Mouse (Mus musculus): ENCODE measurements around the gene 1700012A03Rik. TPM values are rescaled to one million over a fixed set of nuclear protein-coding genes. Genes with fewer than 3 reads are reported as not detected.

1700012A03Rik gene
- polyA plus RNA-seq, 2 experiments, result not detected

DNA sequence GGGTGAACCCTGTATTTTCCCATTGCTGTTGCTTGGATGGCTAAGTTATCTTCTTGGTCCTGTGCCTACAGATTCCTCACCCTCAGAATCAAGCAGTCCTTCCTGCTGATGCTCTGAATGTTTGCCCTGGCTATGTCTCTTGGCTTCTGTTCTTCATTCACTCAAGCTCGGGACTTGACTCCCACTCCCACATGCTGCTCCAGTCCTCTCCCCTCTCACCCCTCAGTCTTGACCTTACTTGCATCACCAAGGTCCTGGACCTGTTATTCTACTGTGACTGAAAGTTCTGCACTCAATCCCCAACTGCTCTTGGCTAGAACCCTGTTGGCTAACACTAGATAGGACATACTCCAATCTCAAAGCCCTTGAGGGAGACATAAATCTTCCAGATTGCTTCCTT is 22.1 kb downstream of the 1700012A03Rik start:
- Histone ChIP-seq H3K4me2 (ENCODE audit: low read depth) (no peak overlapping the region), H3K9ac (replicated peaks) (no peak overlapping the region), H3K9me3 (ENCODE audit: control insufficient read depth, low read length) (no peaks in the 10 kb centered on the region), H3K27me3 (ENCODE audit: control insufficient read depth, insufficient read depth, low read length) (no peaks in the 10 kb centered on the region), H3K4me3 (ENCODE audit: insufficient read depth in 1 of 2, low read depth in 2 of 2, low read length in 2 of 2) (no peak overlapping the region), H3K36me3 (replicated peaks; ENCODE audit: control insufficient read depth, insufficient read depth, low read depth) (no peaks in the 10 kb centered on the region), H3K4me1 (replicated peaks; ENCODE audit: control insufficient read depth in 2 of 2, insufficient read depth in 2 of 2, low read length in 1 of 2) (no peaks in the 10 kb centered on the region), H3K27ac (no peak overlapping the region)
- no peak for ATAC-seq (ENCODE audit: insufficient read depth)
- no peak for DNase-seq (ENCODE audit: low read depth in 3 of 3, low spot score in 3 of 3)
- WGBS (ENCODE audit: insufficient replicate concordance), result 39% methylated on average over 1 of the region's 1 CpGs
- TF ChIP-seq EP300 (IDR thresholded peaks at IDR 0.05; ENCODE audit: low read depth), result no peak

DNA sequence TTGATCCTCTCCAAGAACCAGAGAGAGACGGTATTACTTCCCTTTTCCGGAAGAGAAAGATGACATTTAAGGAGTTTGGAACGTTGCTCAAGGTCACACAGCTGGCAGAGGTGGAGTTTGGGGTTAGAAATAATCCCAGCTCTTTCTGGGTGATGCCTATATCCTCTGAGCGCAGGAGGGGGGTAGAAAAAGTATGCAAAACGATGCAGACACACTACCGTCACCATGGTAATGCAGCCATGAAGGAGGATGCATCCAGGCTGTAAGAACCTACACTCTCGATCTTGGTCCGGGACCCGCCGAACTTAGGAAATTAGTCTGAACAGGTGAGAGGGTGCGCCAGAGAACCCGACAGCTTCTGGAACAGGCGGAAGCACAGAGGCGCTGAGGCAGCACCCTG is 43.3 kb downstream of the 1700012A03Rik start:
- H3K27me3 ChIP-seq (ENCODE audit: control insufficient read depth, insufficient read depth, low read length), result no peaks in the 10 kb centered on the region
- H3K9ac ChIP-seq (replicated peaks), result no peak overlapping the region
- DNase-seq (ENCODE audit: low read depth in 3 of 3, low spot score in 3 of 3) (no peak), ATAC-seq (ENCODE audit: insufficient read depth) (no peak)
- H3K27ac ChIP-seq, result no peak overlapping the region
- H3K9me3 ChIP-seq (ENCODE audit: control insufficient read depth, low read length), result no peaks in the 10 kb centered on the region
- no peaks in the 10 kb centered on the region for H3K36me3 ChIP-seq (replicated peaks; ENCODE audit: control insufficient read depth, insufficient read depth, low read depth)
- no peak overlapping the region for H3K4me2 ChIP-seq (ENCODE audit: low read depth)
- WGBS (ENCODE audit: insufficient replicate concordance), result 67% methylated on average over 10 of the region's 14 CpGs
- no peaks in the 10 kb centered on the region for H3K4me1 ChIP-seq (replicated peaks; ENCODE audit: control insufficient read depth in 2 of 2, insufficient read depth in 2 of 2, low read length in 1 of 2)
- no peak for TF ChIP-seq EP300 (IDR thresholded peaks at IDR 0.05; ENCODE audit: low read depth)
- TF ChIP-seq CTCF (IDR thresholded peaks at IDR 0.05; ENCODE audit: low read depth), result no peak
- no peak overlapping the region for H3K4me3 ChIP-seq (ENCODE audit: insufficient read depth in 1 of 2, low read depth in 2 of 2, low read length in 2 of 2)

DNA sequence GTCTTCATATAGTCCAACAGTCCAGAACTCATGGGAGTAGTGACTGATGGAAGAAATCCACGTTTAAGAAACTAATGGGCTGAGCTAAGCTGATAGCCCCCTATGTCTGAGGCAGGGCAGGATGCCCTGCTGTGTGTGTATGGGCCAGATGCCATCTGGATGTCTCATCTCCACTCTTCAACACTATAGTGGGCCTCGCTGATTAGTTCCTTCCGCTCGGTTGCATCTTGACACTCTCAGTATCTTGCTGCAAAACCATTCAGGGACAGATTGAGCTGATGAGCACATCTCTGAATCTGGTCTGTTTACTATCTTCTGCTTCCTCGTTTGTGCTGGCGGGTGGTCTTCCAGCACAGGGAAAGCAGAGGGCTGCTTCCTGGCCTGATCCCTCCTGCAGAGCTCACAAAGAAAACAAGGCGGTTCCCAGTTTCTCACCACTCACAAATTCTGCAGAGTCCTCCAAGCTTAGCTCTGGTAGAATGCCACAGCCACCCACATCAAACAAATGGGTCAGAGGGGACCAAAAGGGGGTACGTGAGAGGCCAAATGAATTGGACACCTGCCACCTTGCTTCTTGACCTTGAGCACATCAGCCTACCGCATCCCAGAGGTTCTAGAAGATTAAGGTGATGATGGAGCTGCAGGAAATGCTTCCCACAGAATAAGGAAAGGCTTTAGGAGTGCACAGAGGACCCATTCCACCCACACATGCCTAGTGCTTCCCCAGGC is 55.7 kb downstream of the 1700012A03Rik start:
- no peak overlapping the region for H3K4me2 ChIP-seq (ENCODE audit: low read depth)
- DNase-seq (ENCODE audit: low read depth in 3 of 3, low spot score in 3 of 3) (no peak), ATAC-seq (ENCODE audit: insufficient read depth) (no peak)
- H3K9ac ChIP-seq (replicated peaks), result no peak overlapping the region
- no peaks in the 10 kb centered on the region for H3K4me1 ChIP-seq (replicated peaks; ENCODE audit: control insufficient read depth in 2 of 2, insufficient read depth in 2 of 2, low read length in 1 of 2)
- H3K36me3 ChIP-seq (replicated peaks; ENCODE audit: control insufficient read depth, insufficient read depth, low read depth), result no peaks in the 10 kb centered on the region
- H3K4me3 ChIP-seq (ENCODE audit: insufficient read depth in 1 of 2, low read depth in 2 of 2, low read length in 2 of 2), result no peak overlapping the region
- no peak overlapping the region for H3K27ac ChIP-seq
- 39% methylated on average over 9 of the region's 9 CpGs for WGBS (ENCODE audit: insufficient replicate concordance)
- no peak for TF ChIP-seq CTCF (IDR thresholded peaks at IDR 0.05; ENCODE audit: low read depth)
- no peak for TF ChIP-seq EP300 (IDR thresholded peaks at IDR 0.05; ENCODE audit: low read depth)
- no peaks in the 10 kb centered on the region for H3K9me3 ChIP-seq (ENCODE audit: control insufficient read depth, low read length)
- no peaks in the 10 kb centered on the region for H3K27me3 ChIP-seq (ENCODE audit: control insufficient read depth, insufficient read depth, low read length)
